Mouse (Mus musculus) C2C12 (cell line): ENCODE data around the gene Rrbp1.

ENCODE experiments used
- CTCF ChIP-seq: IDR thresholded peaks from one replicate; pipeline ENCODE4 v1.5.1; 2011; ENCODE audit not compliant: control insufficient read depth, insufficient read depth, insufficient read length
- MYOD1 ChIP-seq: IDR thresholded peaks from one replicate; pipeline ENCODE4 v1.6.1; 2011; ENCODE audit warnings: low read depth; ENCODE audit not compliant: control insufficient read depth, insufficient read length
- USF1 ChIP-seq: IDR thresholded peaks from one replicate; pipeline ENCODE4 v1.6.1; 2011; ENCODE audit warnings: low read depth, mild to moderate bottlenecking, control low read depth, moderate library complexity

DNA sequence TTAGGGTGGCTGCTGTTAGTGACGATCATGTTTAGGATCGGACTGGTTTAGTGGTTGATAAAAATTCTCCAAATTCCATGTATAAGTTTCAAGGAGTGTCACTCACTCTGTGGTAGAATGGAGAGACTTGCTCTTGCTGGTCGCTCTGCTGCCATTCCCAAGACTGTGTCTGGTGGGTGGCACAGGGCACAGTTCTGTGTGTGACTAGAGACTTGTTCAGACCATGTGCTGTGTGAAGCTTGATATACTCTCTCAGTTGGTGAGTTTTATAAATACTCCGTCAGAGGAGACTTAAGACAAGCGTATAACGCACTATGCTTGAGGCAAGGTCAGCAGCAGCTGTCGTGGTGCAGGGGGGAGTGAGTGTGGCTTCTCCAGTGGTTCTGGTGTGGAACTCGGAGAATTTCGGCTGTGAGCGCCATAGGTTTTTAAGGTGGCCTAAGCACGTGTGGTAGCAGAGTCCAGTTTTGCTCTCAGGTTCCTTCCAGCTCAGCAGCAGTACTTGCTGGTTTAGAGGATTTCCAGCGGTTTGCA, 78.7 kb downstream of the Rrbp1 start:
- TF ChIP-seq CTCF, result no peak
- no peak for TF ChIP-seq USF1
- TF ChIP-seq MYOD1, result no peak
